Mouse (Mus musculus): ENCODE data around the gene Rhbdl3. TPM values are rescaled to one million over a fixed set of nuclear protein-coding genes. Genes with fewer than 3 reads are reported as not detected.

The Rhbdl3 gene
- total and polyA plus RNA-seq, 3 experiments, result 0.46 to 1.4 (median 0.70) TPM

- no peaks in the 10 kb centered on the region for H3K27me3 ChIP-seq (replicated peaks)
- peaks cover 3 to 21% of the 10 kb centered on the region in 2 experiments; a peak in 3 of 4 replicates for H3K4me1 ChIP-seq (ENCODE audit: control insufficient read depth in 1 of 2, insufficient read depth in 2 of 2)
- H3K4me3 ChIP-seq (replicated peaks in 1 of 3; ENCODE audit: low read depth in 2 of 3, low read length in 2 of 3, poor library complexity in 1 of 3), result no peak overlapping the region
- H3K9ac ChIP-seq (ENCODE audit: insufficient read depth, low read depth), result no peak overlapping the region
- no peak for DNase-seq (ENCODE audit: extremely low read depth)
- H3K9me3 ChIP-seq (replicated peaks; ENCODE audit: low read length), result no peaks in the 10 kb centered on the region
- no peak overlapping the region for H3K4me2 ChIP-seq (ENCODE audit: insufficient read depth, low read depth, poor library complexity, severe bottlenecking)
- H3K27ac ChIP-seq (ENCODE audit: insufficient read depth, low read depth), result no peak overlapping the region
- H3K36me3 ChIP-seq (replicated peaks in 1 of 2; ENCODE audit: control insufficient read depth in 1 of 2, insufficient read depth in 1 of 2, low read length in 1 of 2), result peaks cover 63 to 96% of the 10 kb centered on the region in 2 experiments
- dilution Hi-C loops (cut with MboI; ENCODE audit: extremely low pct_ligation_motif_present, extremely low pct_unique_long_range_greater_than_20kb, low sequenced_read_pairs), result no loop called here
- no peak for TF ChIP-seq CTCF (conservative IDR thresholded peaks at IDR 0.05 in 1 of 2, IDR thresholded peaks at IDR 0.05 in 1 of 2; ENCODE audit: low read depth in 2 of 2, low read length in 2 of 2)
- TF ChIP-seq ZC3H11A (IDR thresholded peaks at IDR 0.05; ENCODE audit: low read depth, low read length), result no peak
- TF ChIP-seq MAFK (IDR thresholded peaks at IDR 0.05; ENCODE audit: insufficient replicate concordance, low read length), result no peak
- TF ChIP-seq IRF4 (IDR thresholded peaks at IDR 0.05; ENCODE audit: low read depth, low read length), result no peak
- no peak for TF ChIP-seq MAZ (IDR thresholded peaks at IDR 0.05; ENCODE audit: low read depth, low read length)
- no peak for TF ChIP-seq CHD1 (IDR thresholded peaks at IDR 0.05; ENCODE audit: low read depth, low read length)
- TF ChIP-seq ELF1 (IDR thresholded peaks at IDR 0.05; ENCODE audit: low read depth, low read length), result no peak
- TF ChIP-seq SMC3 (IDR thresholded peaks at IDR 0.05; ENCODE audit: low read depth, low read length), result no peak
- TF ChIP-seq TCF12 (IDR thresholded peaks at IDR 0.05; ENCODE audit: low read depth, low read length), result no peak
- no peak for TF ChIP-seq PAX5 (IDR thresholded peaks at IDR 0.05; ENCODE audit: low read length)
- TF ChIP-seq POLR2A (IDR thresholded peaks at IDR 0.05; ENCODE audit: low read depth, low read length), result no peak; the same call in 1 of the 2 replicates
- no peak for TF ChIP-seq NRF1 (IDR thresholded peaks at IDR 0.05; ENCODE audit: low read depth, low read length)
- no peak for TF ChIP-seq EP300 (IDR thresholded peaks at IDR 0.05; ENCODE audit: low read length)
- TF ChIP-seq JUN (IDR thresholded peaks at IDR 0.05; ENCODE audit: insufficient read depth, low read depth, low read length), result no peak
- TF ChIP-seq USF1 (IDR thresholded peaks at IDR 0.05; ENCODE audit: low read depth, low read length), result no peak
- no peak for TF ChIP-seq HCFC1 (IDR thresholded peaks at IDR 0.05; ENCODE audit: low read depth, low read length)
- in situ Hi-C loops (cut with MboI; ENCODE audit: low pct_ligation_motif_present, low pct_unique_long_range_greater_than_20kb, low sequenced_read_pairs), result no loop called here
- peaks cover 66% of the 10 kb centered on the region for H3K79me2 ChIP-seq (replicated peaks; ENCODE audit: control insufficient read depth, extremely low read depth, insufficient read depth, poor library complexity, severe bottlenecking)
Observed at GRCm38 (mm10) chr11:80391407-80392120, 90.9 kb downstream of the Rhbdl3 start.

- no peak for DNase-seq (ENCODE audit: extremely low read depth)
- peaks cover 0 to 11% of the 10 kb centered on the region in 2 experiments; a peak in 1 of 4 replicates for H3K4me1 ChIP-seq (ENCODE audit: control insufficient read depth in 1 of 2, insufficient read depth in 2 of 2)
- H3K4me3 ChIP-seq (replicated peaks in 1 of 3; ENCODE audit: low read depth in 2 of 3, low read length in 2 of 3, poor library complexity in 1 of 3), result no peak overlapping the region
- no peaks in the 10 kb centered on the region for H3K27me3 ChIP-seq (replicated peaks)
- H3K9me3 ChIP-seq (replicated peaks; ENCODE audit: low read length), result no peaks in the 10 kb centered on the region
- H3K4me2 ChIP-seq (ENCODE audit: insufficient read depth, low read depth, poor library complexity, severe bottlenecking), result no peak overlapping the region
- dilution Hi-C loops (cut with MboI; ENCODE audit: extremely low pct_ligation_motif_present, extremely low pct_unique_long_range_greater_than_20kb, low sequenced_read_pairs), result no loop called here
- no peak overlapping the region for H3K9ac ChIP-seq (ENCODE audit: insufficient read depth, low read depth)
- no peak for TF ChIP-seq JUND (conservative IDR thresholded peaks at IDR 0.05; ENCODE audit: low read depth, low read length)
- TF ChIP-seq ETS1 (conservative IDR thresholded peaks at IDR 0.05; ENCODE audit: low read depth, low read length), result no peak
- TF ChIP-seq NELFE (IDR thresholded peaks at IDR 0.05; ENCODE audit: low read depth, low read length), result no peak
- no peak for TF ChIP-seq ZC3H11A (IDR thresholded peaks at IDR 0.05; ENCODE audit: low read depth, low read length)
- TF ChIP-seq EP300 (IDR thresholded peaks at IDR 0.05; ENCODE audit: low read length), result no peak
- no peak for TF ChIP-seq HCFC1 (IDR thresholded peaks at IDR 0.05; ENCODE audit: low read depth, low read length)
- no peak for TF ChIP-seq ZMIZ1 (IDR thresholded peaks at IDR 0.05; ENCODE audit: low read depth, low read length)
- TF ChIP-seq MEF2A (IDR thresholded peaks at IDR 0.05; ENCODE audit: borderline replicate concordance, low read depth, low read length), result no peak
- no peak for TF ChIP-seq POLR2A (IDR thresholded peaks at IDR 0.05; ENCODE audit: low read depth, low read length)
- peaks cover 54% of the 10 kb centered on the region for H3K79me2 ChIP-seq (replicated peaks; ENCODE audit: control insufficient read depth, extremely low read depth, insufficient read depth, poor library complexity, severe bottlenecking)
- H3K27ac ChIP-seq (ENCODE audit: insufficient read depth, low read depth), result no peak overlapping the region
- in situ Hi-C loops (cut with MboI; ENCODE audit: low pct_ligation_motif_present, low pct_unique_long_range_greater_than_20kb, low sequenced_read_pairs), result no loop called here
- H3K36me3 ChIP-seq (replicated peaks in 1 of 2; ENCODE audit: control insufficient read depth in 1 of 2, insufficient read depth in 1 of 2, low read length in 1 of 2), result peaks cover 56 to 95% of the 10 kb centered on the region in 2 experiments
Observed at GRCm38 (mm10) chr11:80395930-80396329, 95.2 kb downstream of the Rhbdl3 start.

Data from CH12.LX (cell line).